Mouse (Mus musculus) liver, embryonic 14.5 days (tissue): ENCODE data around the gene Mta3.

Experiments used
- CTCF ChIP-seq: IDR thresholded peaks from 2 replicates; pipeline ENCODE4 v1.5.1; 2016; ENCODE audit warnings: antibody characterized with exemption, low read depth, control low read depth
- EP300 ChIP-seq: IDR thresholded peaks from 2 replicates; pipeline ENCODE4 v1.6.1; 2016; ENCODE audit warnings: antibody characterized with exemption, low read depth

- TF ChIP-seq CTCF, result no peak
- TF ChIP-seq EP300, result no peak
Measured at GRCm38 (mm10) chr17:83805078-83805477, 99.1 kb downstream of the Mta3 start.
